Mouse (Mus musculus): ENCODE measurements at regions not wholly inside any gene's neighbourhood (a gene's known extent, or its start where the extent isn't known, plus 50 kb on each side); places are given as distances from the start of the nearest gene placed in this dataset.

DNA sequence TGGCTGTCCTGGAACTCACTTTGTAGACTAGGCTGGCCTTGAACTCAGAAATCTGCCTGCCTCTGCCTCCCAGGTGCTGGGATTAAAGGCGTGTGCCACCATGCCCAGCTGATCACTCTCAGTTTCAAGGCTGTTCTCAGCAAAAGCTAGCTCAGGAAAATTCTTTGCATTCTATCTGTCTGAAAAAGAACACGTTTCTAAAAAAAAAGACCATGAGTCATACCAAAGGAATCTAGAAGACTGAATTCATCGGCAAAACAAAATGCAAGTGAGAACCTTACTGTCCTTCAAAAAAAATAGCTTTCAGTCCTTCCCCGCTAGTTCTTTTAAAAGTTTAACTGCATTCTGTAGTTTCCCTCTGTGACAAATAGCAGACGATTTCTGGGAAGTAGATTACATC is 596.3 kb upstream of the Syt1 start:
- H3K9me3 ChIP-seq (replicated peaks), result no peaks in the 10 kb centered on the region
- no peaks in the 10 kb centered on the region for H3K36me3 ChIP-seq
- no peak overlapping the region for H3K27ac ChIP-seq
- no peaks in the 10 kb centered on the region for H3K4me1 ChIP-seq
- no peak overlapping the region for H3K9ac ChIP-seq
- H3K27me3 ChIP-seq, result no peaks in the 10 kb centered on the region
- ATAC-seq (ENCODE audit: low FRiP score), result no peak
- H3K4me2 ChIP-seq (replicated peaks), result no peak overlapping the region
- WGBS, result 76% methylated on average over 5 of the region's 5 CpGs
- no peak overlapping the region for H3K4me3 ChIP-seq

DNA sequence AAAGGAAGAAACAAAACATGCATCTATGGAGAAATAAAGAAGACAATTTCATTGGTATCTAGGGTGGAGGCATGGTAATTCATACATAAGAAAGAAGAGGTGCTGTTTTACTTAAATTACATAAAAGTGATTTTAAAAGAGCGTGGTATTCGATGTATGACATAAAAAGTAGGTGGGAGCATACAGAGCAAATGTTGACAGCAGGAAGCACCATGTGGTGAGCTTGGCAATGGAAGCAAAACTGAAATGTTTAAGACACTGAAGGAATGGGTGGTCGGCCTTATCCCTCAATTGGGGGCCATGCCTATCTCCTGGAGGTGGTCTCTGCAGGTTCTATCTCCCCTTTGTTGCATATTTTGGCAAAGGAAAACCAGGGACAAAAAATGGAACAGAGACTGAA is 592.5 kb upstream of the Syt1 start:
- no peak overlapping the region for H3K27ac ChIP-seq
- H3K27me3 ChIP-seq, result no peaks in the 10 kb centered on the region
- no peaks in the 10 kb centered on the region for H3K36me3 ChIP-seq
- ATAC-seq (ENCODE audit: low FRiP score), result 0 out of 2 replicates have a peak, but pooled peaks have one; percentile 2
- WGBS, result 76% methylated on average over 3 of the region's 3 CpGs
- no peaks in the 10 kb centered on the region for H3K9me3 ChIP-seq (replicated peaks)
- no peak overlapping the region for H3K9ac ChIP-seq
- H3K4me2 ChIP-seq (replicated peaks), result no peak overlapping the region
- no peak overlapping the region for H3K4me3 ChIP-seq
- no peaks in the 10 kb centered on the region for H3K4me1 ChIP-seq

DNA sequence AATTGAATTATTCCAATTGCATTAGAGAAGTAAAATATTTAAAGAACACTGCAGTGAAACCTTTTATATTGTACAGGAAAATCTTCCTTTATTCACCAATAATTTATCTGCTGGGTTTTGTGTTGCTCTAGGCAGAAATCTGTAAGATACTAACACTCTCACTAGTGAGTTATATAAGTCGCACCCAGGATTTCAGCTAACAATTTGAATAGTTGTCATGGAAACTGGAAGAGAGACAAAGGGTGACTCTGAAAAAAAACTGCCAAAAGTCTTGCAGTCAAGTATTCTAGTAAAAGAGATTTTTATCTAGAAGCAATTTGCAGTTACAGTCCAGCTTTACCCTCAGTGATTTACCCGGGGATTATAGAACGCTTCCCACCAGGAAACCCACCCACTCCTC is 587.8 kb upstream of the Syt1 start:
- Histone ChIP-seq H3K4me1 (no peaks in the 10 kb centered on the region), H3K9ac (no peak overlapping the region), H3K27ac (no peak overlapping the region), H3K36me3 (no peaks in the 10 kb centered on the region), H3K4me3 (no peak overlapping the region), H3K4me2 (replicated peaks) (no peak overlapping the region), H3K27me3 (no peaks in the 10 kb centered on the region), H3K9me3 (replicated peaks) (no peaks in the 10 kb centered on the region)
- ATAC-seq (ENCODE audit: low FRiP score), result no peak
- WGBS, result 63% methylated on average over 3 of the region's 3 CpGs

DNA sequence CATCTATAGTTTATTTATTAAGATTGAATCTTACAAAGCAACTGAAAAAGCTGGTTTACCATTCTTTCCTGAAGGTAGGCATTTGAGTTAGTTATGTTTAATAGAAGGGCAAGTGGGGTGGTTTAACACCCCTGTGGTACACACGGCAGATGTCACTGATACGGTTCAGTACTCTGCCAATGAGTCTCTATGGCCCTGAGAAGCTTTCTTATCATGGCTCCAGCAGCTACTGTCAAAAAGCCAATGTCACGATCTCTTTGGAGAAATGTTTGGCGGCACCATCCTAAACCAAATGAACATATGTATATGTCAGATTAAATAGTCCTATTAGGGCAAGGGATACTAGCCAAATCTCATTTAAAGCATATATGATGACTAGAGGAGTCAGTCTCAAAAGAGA is 562.4 kb upstream of the Syt1 start:
- Histone ChIP-seq H3K4me3 (no peak overlapping the region), H3K4me1 (no peaks in the 10 kb centered on the region), H3K9me3 (replicated peaks) (no peaks in the 10 kb centered on the region), H3K9ac (no peak overlapping the region), H3K4me2 (replicated peaks) (no peak overlapping the region), H3K36me3 (no peaks in the 10 kb centered on the region), H3K27me3 (no peaks in the 10 kb centered on the region), H3K27ac (no peak overlapping the region)
- no peak for ATAC-seq (ENCODE audit: low FRiP score)
- 92% methylated on average over 4 of the region's 4 CpGs for WGBS

DNA sequence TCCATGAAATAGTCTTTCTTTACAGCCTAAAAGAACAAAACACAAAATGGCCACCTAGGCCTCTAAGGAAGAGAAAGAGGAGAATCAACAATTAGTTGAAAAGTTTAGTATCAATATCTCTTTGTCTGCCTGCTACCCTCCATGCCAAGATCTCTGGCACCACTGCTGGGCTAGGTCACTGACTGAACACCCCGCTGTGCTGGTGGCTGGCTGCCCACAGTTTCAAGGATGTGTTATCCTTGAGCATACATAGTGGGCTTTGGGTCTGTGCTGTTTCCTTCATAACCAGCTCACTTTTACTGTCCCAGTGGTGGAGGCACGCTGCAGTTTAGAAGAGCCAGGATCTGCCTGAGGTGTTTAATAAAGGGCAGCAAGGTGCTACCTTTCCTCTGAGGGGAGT is 559.0 kb upstream of the Syt1 start:
- Histone ChIP-seq H3K4me2 (replicated peaks) (no peak overlapping the region), H3K4me3 (no peak overlapping the region), H3K27me3 (no peaks in the 10 kb centered on the region), H3K27ac (no peak overlapping the region), H3K9ac (no peak overlapping the region), H3K4me1 (no peaks in the 10 kb centered on the region), H3K36me3 (no peaks in the 10 kb centered on the region), H3K9me3 (replicated peaks) (no peaks in the 10 kb centered on the region)
- ATAC-seq (ENCODE audit: low FRiP score), result no peak
- 86% methylated on average over 2 of the region's 2 CpGs for WGBS

DNA sequence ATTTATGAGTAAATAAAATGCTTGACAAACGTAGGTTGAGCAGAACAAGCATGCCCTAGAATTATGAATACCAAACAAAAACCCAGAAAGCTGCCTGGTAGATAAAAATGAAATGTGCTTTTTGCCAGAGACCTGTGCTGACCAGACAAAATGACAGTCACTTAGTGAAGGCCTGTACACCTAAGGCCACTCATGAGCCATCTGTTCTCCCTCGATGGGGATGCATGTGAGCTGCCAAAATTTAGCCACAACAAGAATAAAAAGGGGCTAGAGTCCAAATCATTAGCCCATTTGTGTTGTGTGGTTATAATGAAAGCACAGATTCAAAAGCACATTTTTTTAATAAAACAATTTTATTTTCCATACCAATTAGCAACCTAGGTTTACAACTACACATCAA is 555.9 kb upstream of the Syt1 start:
- no peaks in the 10 kb centered on the region for H3K9me3 ChIP-seq (replicated peaks)
- no peak overlapping the region for H3K9ac ChIP-seq
- WGBS, result 77% methylated on average over 2 of the region's 2 CpGs
- ATAC-seq (ENCODE audit: low FRiP score), result no peak
- no peaks in the 10 kb centered on the region for H3K27me3 ChIP-seq
- no peaks in the 10 kb centered on the region for H3K36me3 ChIP-seq
- no peaks in the 10 kb centered on the region for H3K4me1 ChIP-seq
- no peak overlapping the region for H3K4me2 ChIP-seq (replicated peaks)
- H3K4me3 ChIP-seq, result no peak overlapping the region
- no peak overlapping the region for H3K27ac ChIP-seq

DNA sequence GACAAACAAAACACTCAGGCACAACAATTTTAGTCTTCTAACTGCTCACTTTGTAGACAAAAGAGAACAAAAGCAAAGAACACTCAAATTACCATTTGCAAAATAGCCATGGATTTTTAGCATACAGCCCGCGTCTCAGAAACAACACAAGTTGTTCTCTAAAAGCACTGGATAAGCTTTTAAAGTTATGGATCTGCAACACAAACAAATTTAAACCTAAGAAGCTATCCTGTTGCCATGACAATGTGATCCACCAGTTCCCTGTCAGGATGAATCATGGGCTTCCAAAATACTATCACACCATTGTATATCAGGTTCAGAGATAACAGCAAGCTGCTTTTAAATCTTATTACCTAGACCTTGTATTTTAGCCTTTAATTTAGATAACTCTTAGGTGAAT is 550.9 kb upstream of the Syt1 start:
- Histone ChIP-seq H3K27me3 (no peaks in the 10 kb centered on the region), H3K27ac (no peak overlapping the region), H3K4me1 (no peaks in the 10 kb centered on the region), H3K9me3 (replicated peaks) (no peaks in the 10 kb centered on the region), H3K4me3 (no peak overlapping the region), H3K4me2 (replicated peaks) (no peak overlapping the region), H3K36me3 (no peaks in the 10 kb centered on the region), H3K9ac (no peak overlapping the region)
- WGBS, result 60% methylated on average over 2 of the region's 2 CpGs
- ATAC-seq (ENCODE audit: low FRiP score), result no peak

DNA sequence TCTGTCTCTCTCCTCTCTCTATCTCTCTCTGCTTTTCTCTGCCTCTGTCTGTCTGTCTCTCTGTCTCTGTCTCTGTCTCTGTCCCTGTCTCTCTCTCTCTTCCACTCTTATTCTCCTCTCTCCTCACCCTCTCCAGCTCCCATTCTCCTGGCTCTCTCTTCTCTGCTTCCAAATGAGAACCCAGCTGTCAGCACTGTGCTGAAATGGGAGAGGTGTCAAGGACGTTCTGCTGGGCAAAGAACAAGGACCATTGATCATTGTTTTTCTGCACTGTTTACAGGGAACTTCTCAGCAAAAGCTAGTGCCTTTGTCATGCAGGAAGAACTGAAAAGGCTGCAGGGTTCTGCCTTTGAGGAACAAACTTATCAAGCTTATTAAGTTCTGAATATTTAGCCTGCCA is 550.3 kb upstream of the Syt1 start:
- Histone ChIP-seq H3K4me3 (no peak overlapping the region), H3K36me3 (no peaks in the 10 kb centered on the region), H3K27me3 (no peaks in the 10 kb centered on the region), H3K4me1 (no peaks in the 10 kb centered on the region), H3K9me3 (replicated peaks) (no peaks in the 10 kb centered on the region), H3K4me2 (replicated peaks) (no peak overlapping the region), H3K9ac (no peak overlapping the region), H3K27ac (no peak overlapping the region)
- 9% methylated on average over 1 of the region's 1 CpGs for WGBS
- no peak for ATAC-seq (ENCODE audit: low FRiP score)

DNA sequence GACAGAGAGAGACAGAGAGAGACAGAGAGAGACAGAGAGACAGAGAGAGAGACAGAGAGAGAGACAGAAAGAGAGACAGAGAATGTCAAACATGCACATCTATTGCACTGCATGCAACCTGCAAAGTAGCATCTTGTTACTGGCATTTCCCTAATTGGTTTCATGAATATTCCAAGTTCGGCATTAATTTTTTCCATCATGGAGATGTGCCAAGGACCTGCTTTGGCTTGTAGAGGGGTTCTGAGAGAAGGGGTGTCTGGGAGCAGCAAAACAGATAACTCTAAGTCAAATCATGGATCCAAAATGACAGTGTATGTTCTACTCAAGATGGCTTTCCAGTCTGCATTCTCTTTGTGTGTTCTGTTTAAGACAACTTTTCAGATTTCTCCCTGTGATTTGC is 532.5 kb upstream of the Syt1 start:
- H3K27ac ChIP-seq, result no peak overlapping the region
- no peaks in the 10 kb centered on the region for H3K9me3 ChIP-seq (replicated peaks)
- no peaks in the 10 kb centered on the region for H3K27me3 ChIP-seq
- H3K36me3 ChIP-seq, result no peaks in the 10 kb centered on the region
- H3K4me2 ChIP-seq (replicated peaks), result no peak overlapping the region
- WGBS, result 97% methylated on average over 1 of the region's 1 CpGs
- H3K4me3 ChIP-seq, result no peak overlapping the region
- H3K4me1 ChIP-seq, result no peaks in the 10 kb centered on the region
- H3K9ac ChIP-seq, result no peak overlapping the region
- no peak for ATAC-seq (ENCODE audit: low FRiP score)

DNA sequence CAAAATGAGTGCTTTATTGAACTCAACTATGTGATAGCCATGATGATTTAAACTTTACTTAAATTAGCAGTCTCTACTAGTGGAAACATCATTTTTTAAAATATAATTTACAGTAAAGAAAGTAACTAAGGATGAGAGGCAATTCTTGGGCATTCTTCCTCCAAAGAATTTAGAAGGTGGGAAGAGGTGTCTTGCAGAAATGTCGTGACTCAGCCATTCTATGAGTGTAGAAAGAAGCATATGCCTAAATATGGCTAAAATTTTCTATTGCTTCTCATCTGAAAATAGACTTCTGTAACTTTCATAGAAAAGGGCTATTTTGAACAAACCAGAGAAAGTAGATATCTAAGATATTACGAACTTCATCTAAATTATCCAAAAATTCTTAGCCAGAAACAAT is 529.4 kb upstream of the Syt1 start:
- Histone ChIP-seq H3K27ac (no peak overlapping the region), H3K27me3 (no peaks in the 10 kb centered on the region), H3K4me1 (no peaks in the 10 kb centered on the region), H3K9me3 (replicated peaks) (no peaks in the 10 kb centered on the region), H3K36me3 (no peaks in the 10 kb centered on the region), H3K4me2 (replicated peaks) (no peak overlapping the region), H3K4me3 (no peak overlapping the region), H3K9ac (no peak overlapping the region)
- ATAC-seq (ENCODE audit: low FRiP score), result no peak
- WGBS, result 90% methylated on average over 2 of the region's 2 CpGs

DNA sequence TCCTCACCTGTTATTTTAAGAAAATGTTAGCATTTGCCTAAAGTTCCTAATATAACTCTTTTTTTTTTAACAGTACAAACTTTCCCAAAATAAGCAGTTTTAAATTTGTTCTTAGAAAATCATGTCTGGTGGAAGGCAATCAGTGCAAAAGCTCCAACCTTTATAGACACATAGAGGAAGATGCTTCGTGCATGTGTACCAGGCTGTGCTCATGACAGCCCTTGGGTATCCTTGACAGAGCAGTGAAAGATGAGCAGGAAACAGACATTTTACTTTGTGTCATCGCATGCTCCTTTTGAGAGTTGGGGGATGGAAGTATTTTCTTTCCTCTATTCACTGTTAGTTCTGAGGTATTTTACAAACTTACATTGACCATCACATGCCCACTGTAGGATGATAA is 517.3 kb upstream of the Syt1 start:
- ATAC-seq (ENCODE audit: low FRiP score), result no peak
- WGBS, result 80% methylated on average over 2 of the region's 2 CpGs
- Histone ChIP-seq H3K27ac (no peak overlapping the region), H3K9ac (no peak overlapping the region), H3K36me3 (no peaks in the 10 kb centered on the region), H3K4me1 (no peaks in the 10 kb centered on the region), H3K4me3 (no peak overlapping the region), H3K4me2 (replicated peaks) (no peak overlapping the region), H3K9me3 (replicated peaks) (no peaks in the 10 kb centered on the region), H3K27me3 (no peaks in the 10 kb centered on the region)

DNA sequence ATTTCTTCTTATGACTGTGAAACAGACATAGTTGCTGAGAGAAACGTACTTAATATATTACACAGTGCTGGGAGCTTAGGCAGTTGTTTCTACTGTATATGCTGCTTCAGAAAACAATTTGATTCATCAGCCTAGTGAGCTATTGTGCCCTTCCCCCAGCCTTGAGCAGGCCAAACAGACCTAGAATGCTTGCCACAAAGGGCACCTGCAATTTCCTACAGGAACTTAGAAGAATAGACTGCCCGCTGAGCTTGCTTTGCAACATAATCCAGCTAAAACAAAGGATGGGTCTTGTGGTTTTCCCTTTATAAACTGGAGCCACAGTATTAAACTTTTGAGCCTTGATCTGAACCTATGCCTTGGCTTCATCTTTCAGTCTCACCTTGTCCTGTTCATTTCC is 510.9 kb upstream of the Syt1 start:
- WGBS, result 27% methylated on average over 2 of the region's 2 CpGs
- Histone ChIP-seq H3K4me2 (replicated peaks) (no peak overlapping the region), H3K4me1 (no peaks in the 10 kb centered on the region), H3K36me3 (no peaks in the 10 kb centered on the region), H3K27me3 (no peaks in the 10 kb centered on the region), H3K9me3 (replicated peaks) (no peaks in the 10 kb centered on the region), H3K4me3 (no peak overlapping the region), H3K27ac (no peak overlapping the region), H3K9ac (no peak overlapping the region)
- ATAC-seq (ENCODE audit: low FRiP score), result no peak

DNA sequence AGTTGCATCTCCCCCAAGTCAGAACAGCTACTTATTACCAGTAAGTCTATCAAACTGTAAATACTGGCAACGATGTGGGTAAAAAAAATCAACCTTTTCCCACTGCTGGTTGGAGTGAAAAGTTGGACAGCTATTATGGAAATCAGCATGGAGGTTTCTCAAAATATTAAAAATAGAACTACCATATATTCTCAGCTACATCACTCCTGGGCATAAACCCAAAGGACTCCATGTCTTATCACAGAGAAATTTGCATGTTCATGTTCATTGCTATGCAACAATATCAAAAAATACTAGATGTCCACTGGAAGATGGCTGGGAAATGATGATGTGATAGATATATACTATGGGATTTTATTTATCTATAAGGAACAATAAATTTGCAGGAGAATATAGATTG is 506.9 kb upstream of the Syt1 start:
- H3K36me3 ChIP-seq, result no peaks in the 10 kb centered on the region
- ATAC-seq (ENCODE audit: low FRiP score), result no peak
- WGBS, result 89% methylated on average over 1 of the region's 1 CpGs
- H3K4me2 ChIP-seq (replicated peaks), result no peak overlapping the region
- H3K27me3 ChIP-seq, result no peaks in the 10 kb centered on the region
- no peak overlapping the region for H3K27ac ChIP-seq
- no peak overlapping the region for H3K4me3 ChIP-seq
- H3K4me1 ChIP-seq, result no peaks in the 10 kb centered on the region
- H3K9me3 ChIP-seq (replicated peaks), result no peaks in the 10 kb centered on the region
- no peak overlapping the region for H3K9ac ChIP-seq

DNA sequence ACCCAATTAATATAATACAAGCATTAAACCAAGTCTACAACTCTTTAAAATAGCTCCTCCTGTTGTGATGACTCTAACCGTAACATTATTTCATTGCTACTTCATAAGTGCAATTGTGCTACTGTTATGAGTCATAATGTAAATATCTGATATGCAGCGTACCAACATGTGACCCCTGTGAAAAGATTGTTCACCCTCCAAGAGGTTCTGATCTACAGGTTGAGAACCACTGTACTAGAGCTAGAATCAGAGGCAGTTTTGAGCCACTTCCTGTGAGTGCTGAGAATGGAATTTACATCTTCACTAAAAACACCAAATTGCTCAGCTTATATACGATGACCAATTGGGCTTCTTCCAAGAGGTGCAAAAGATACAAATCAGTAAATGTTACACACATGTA is 504.4 kb upstream of the Syt1 start:
- H3K36me3 ChIP-seq, result no peaks in the 10 kb centered on the region
- no peaks in the 10 kb centered on the region for H3K27me3 ChIP-seq
- no peak overlapping the region for H3K4me3 ChIP-seq
- H3K4me2 ChIP-seq (replicated peaks), result no peak overlapping the region
- ATAC-seq (ENCODE audit: low FRiP score), result no peak
- H3K4me1 ChIP-seq, result no peaks in the 10 kb centered on the region
- WGBS, result 96% methylated on average over 3 of the region's 3 CpGs
- no peak overlapping the region for H3K9ac ChIP-seq
- no peak overlapping the region for H3K27ac ChIP-seq
- H3K9me3 ChIP-seq (replicated peaks), result no peaks in the 10 kb centered on the region
